Mouse (Mus musculus): ENCODE measurements at regions not wholly inside any gene's neighbourhood (a gene's known extent, or its start where the extent isn't known, plus 50 kb on each side); places are given as distances from the start of the nearest gene placed in this dataset.

DNA sequence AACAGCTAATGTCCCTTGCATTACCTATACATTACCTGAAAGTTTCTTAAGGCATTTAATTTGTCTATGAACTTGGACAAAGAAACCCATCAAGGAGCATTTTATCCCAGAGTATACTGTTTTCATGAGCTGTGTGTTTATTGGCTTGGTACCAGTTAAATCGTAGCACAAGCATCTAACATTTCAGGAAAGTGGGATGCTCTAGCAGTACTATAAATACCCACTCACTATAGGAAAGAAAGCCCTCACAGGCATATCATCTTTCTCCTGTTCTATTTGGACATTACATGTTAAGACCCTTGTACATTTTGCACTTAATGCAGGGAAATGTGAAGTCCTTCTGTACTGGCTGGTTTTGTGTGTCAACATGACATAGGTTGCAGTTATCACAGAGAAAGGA is 163.9 kb downstream of the Ptprc start:
- intact Hi-C loops (cut with DNase I), result no loop called here
- DNase-seq (ENCODE audit: low spot score), result no peak

DNA sequence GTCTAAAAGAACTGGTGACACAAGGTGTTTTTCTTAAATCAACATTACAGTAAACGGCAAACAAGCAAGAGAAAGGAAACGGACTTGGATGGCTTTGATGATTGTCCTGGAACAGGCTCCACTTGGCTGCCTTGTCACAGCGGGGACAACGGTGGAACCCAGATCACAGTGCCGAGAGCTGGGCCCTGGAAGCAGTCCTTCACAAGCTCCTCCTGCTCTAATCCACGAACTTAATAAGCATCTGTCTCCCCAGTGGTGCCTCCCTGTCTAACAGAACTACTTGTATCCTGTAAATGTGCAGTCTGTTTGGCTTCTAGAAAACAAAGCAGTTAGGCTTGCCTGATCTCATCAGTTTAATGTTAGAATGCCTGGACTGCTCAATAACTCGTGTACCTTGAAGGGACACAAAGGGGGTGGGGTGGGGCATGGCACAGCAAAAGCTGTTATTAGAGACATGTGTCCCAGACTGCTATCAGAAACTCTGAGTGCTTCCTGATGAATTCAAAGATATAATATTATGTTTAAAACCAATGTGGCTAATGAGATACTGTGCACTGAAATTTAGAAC is 164.5 kb downstream of the Ptprc start:
- no peak for DNase-seq (ENCODE audit: low spot score)
- intact Hi-C loops (cut with DNase I), result no loop called here

DNA sequence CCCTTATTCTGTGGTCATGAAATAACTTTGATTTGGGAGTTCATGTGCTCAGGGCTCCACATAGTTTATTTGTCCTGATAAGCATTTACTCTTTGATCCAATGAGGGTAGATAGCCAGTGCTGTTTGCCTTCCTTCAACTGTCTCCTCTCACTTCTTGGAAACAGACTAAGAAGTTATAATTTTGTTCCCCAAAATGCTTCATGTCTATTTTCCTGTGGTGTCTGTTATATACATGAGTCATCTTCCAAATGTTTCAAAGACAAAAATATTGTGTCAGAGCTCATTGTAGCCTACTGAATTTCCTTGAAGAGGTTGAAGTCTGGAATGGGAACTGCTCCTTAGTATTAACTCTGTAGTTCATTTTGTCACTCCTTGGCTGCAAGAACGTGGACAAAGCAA is 168.7 kb downstream of the Ptprc start:
- DNase-seq (ENCODE audit: low spot score), result no peak

DNA sequence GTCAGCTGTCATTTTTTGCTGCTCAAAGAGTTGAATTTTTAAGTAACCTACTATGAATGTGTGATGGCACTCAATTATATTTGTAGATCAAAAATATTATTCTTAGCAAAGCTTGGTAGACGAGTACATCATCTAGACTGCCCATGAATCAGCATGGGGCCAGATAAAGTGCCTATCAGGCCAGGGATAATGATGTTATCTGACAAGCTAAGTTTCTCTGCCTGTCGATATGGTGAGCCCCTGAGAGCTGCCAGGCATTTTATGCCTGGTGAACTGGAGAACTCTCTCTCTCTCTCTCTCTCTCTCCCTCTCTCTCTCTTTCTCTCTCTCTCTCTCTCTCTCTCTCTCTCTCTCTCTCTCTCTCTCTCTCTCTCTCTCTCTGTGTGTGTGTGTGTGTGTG is 171.2 kb downstream of the Ptprc start:
- intact Hi-C loops (cut with DNase I), result no loop called here
- DNase-seq (ENCODE audit: low spot score), result no peak

More for the DNA sequence above, 168.7 kb downstream of the Ptprc start:
- intact Hi-C loops (cut with DNase I), result no loop called here

DNA sequence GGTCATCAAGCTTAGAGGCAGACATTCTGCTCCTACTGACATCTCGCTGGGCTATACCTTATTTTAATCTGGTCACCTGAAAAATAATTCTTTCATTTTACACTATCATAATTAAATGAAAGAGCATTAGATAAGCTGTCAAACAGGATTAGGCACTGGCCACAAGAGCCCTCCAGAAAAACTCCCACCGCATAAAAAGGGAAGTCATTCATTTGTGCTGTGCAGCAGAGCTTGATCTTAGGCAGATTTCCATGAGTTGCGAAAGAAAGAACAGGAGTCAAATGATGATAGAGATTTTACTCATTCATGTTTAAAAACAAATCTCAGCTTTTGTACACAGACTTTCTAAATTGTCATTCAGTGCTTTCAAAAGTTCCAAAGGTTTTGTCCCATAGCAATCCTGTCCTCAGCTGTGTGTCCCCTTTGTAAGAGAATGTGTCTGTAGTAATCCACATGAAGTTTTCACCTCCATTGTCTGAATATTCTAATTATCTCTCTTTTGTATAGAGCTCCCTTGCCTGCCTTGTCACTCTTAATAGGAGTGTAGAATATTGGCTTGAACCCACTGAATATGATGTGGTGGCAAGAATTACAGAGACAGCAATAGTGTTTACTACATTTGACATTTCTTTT is 176.1 kb downstream of the Ptprc start:
- DNase-seq (ENCODE audit: low spot score), result no peak
- intact Hi-C loops (cut with DNase I), result no loop called here

DNA sequence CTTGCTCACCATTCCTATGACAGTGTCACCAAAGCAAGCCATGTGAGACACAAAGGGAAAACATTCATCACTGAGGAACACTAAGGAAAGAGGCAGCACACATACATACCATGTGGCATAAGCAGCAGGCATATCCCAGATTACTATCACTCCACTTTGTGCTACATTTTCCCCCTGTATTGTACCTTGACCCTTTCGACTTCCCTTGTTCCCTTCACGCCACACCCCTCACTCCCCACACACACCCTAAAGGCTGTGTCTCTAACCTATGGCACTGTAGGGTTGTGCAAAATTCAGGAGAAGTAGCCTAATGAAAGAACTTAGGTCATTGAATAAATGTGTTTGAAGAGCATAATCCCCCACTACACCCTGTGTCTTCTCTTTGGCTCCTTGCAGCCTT is 179.5 kb downstream of the Ptprc start:
- DNase-seq (ENCODE audit: low spot score), result no peak
- intact Hi-C loops (cut with DNase I), result no loop called here

DNA sequence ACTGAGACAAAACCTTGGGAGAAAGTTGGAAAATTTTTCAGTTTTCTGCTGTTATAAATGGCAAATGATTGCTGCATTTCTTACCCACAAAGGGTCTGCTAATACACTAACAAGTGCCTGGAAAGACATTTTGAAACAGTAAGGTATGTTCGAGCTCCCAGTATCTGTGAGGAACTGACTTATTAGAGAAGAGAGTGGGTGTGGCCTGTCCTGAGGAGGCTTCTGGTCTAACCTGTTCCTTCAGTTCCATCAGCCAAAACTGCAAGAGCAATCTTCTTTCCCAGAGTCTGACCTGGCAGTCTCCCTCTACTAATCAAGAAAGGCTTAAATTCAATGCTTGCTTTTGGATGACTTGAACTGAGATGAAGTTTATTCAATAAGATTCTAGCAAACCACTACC is 183.6 kb downstream of the Ptprc start:
- intact Hi-C loops (cut with DNase I), result no loop called here
- no peak for DNase-seq (ENCODE audit: low spot score)

DNA sequence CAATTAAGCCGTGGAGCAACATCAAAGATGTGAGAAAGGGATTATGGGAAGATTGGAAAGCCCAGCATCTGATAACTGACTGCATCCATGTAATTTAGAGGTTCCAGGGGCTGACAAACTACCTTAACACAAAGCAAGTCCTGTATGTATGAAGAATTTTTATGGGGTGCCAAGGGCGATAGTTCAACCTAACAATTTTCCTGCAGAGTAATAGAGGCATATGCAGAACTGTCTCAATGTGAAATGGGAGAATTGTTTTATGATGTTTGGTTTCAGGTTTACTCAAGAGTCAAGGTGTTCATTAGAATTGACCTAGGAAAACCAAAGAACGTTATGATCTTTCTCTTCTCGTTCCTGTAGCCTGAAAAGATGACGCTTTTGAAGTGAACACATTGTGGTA is 184.1 kb downstream of the Ptprc start:
- no peak for DNase-seq (ENCODE audit: low spot score)
- intact Hi-C loops (cut with DNase I), result no loop called here

DNA sequence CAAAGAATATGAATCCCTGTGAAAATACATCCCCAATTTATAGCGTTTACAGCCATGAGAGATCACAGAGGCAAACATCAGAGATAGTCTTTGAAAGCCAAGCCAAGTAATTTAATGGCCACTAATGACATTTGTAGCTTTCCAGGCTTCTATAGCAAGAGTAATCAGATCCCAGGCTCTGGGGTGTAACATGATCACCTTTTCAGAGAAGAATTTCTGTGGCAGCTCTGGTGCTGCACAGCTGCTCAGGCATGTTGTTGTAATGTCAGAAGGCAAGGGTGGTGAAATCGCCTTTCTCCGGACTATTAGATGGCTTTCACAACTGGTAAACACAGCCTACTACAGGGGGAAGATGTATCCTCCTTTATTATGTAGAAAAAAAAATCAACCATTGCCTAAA is 202.1 kb downstream of the Ptprc start:
- intact Hi-C loops (cut with DNase I), result no loop called here
- no peak for DNase-seq (ENCODE audit: low spot score)

DNA sequence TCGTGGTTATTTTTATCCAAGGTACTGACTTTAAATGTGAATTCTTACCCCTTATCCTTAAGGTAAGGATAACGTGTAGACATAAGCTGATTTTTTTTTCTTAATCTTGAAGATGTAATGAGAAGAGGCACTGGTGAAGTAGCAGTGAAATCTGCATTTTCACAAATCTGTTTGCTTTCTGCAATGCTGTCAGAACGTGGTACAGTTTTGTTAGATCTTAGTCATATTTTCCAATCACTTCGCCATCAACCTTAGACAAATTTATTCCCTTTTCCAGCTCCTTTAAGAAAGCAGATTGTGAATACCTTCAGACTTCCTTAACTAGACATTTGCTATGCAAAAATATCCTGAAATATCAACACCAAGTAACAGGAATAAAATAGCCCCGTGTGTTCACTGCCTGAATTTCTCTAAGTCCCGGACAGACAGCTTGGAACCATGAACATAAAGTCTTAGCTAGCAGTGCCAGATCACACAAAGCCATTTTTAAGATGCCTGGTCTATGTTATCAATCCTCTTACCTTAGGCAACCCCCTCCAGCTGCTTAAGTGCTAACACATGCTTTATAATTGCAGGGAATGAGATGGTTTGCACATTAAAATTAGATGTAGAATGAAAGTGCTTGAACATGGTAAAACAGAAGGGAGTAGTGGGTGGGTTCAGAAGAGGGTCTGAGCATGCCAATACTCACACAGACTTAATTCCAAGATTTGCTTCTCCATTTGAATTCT is 202.7 kb downstream of the Ptprc start:
- no peak for DNase-seq (ENCODE audit: low spot score)
- intact Hi-C loops (cut with DNase I), result no loop called here

DNA sequence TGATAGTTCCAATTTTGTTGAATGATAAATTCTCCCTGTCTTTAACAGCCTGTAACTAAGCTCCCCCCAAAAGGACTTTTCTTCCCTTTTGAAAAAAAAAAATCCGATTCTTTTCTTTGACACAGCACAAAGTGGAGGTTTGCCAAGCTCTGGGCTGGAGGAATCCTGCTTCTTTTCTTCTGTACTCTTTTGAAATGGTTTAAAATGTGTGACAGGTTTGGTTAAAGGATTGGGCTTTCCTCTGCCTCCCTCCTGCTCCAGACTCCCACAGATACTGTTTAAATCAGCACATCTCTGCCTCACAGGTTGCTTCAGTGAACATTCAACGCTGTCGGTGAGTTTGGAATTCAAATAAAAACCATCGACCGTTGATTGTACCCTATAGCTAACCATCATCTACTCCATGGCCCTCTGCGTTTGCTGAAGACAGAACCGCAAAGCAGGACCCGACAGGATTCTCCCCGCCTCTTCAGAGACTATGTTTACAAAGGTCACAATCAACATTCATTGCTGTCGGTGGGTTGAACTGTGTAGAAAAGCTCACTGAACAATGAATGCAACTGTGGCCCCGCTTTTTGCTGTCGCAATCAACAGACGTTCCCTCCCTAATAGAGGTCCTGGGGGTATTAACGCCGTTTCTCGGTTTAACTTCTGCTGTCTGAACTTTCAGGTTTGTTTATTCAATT is 209.2 kb downstream of the Ptprc start:
- intact Hi-C loops (cut with DNase I), result no loop called here
- no peak for DNase-seq (ENCODE audit: low spot score)

DNA sequence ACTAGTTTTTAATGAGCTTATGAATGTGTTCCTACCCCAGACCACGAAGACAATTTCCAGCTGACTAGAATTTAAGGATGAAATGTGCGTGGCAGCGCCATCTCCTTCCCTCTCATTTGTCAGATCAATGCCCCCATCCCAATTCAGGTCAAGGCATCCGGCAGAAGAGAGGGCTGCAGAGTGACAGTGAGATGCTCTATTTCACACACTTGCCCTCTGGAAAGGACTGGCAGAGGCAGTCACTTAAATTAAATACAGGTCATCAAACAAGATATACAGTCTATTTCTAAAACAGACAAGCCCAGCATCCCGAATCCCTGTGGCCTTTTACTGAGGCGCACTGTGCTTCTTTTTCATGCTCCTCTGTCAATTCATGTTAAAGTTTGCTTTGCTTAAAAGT is 211.9 kb downstream of the Ptprc start:
- intact Hi-C loops (cut with DNase I), result no loop called here
- no peak for DNase-seq (ENCODE audit: low spot score)

DNA sequence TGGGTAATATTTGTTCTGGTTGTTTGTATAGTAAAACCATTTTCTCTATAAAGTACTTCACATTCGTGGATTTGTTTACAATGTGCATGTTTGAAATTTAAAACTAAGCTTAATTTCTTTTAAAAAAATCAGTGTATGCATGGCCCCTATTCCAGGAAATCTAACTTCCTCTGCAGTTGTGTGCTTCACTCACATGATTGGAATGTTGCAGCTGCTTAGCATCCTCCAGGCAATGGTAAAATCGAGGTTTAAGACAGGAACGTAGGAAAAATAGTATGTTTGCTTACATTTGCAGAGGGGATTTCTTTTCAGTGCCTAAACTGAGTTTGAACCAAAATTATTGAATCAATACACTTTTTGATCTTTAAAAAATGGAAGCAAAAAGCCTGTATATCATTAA is 217.5 kb downstream of the Ptprc start:
- DNase-seq (ENCODE audit: low spot score), result no peak
- intact Hi-C loops (cut with DNase I), result no loop called here

DNA sequence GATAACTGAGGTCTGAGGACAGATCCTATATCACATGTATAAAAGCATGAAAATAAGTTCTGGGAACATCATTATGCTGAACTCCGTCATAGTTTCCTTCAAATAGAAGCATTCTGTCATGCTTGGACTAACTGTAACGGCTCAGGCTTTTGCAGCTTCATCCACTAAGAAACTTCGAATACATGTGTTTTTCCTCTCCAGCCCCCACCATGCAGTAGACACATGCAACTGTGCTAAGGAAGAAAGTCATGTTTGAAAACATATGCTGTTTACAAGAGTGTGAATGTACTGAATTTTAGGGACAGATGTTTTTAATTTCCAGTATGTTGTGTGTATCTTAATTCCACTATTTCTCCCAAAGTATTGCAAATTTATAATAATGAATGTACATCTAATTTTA is 219.5 kb downstream of the Ptprc start:
- intact Hi-C loops (cut with DNase I), result no loop called here
- no peak for DNase-seq (ENCODE audit: low spot score)

DNA sequence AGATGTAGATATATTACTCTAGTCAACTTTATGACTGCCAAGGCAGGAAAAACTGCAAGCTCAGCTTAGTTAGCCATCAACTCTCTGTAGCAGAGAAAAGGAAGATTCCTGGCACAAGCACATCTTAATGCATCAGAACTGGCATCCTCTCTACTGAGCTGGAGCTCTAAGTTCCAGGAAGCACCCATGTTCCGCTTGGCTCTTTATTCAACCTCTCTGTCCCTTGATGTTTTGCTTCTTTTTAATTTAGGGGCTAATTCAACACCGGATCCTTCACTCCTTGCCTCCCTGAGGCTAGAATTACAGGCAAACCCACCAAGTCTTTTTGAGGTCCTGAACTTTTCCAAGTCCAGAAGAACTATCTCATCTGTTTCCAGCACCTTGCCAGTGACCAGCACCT is 220.4 kb downstream of the Ptprc start:
- no peak for DNase-seq (ENCODE audit: low spot score)
- intact Hi-C loops (cut with DNase I), result no loop called here

DNA sequence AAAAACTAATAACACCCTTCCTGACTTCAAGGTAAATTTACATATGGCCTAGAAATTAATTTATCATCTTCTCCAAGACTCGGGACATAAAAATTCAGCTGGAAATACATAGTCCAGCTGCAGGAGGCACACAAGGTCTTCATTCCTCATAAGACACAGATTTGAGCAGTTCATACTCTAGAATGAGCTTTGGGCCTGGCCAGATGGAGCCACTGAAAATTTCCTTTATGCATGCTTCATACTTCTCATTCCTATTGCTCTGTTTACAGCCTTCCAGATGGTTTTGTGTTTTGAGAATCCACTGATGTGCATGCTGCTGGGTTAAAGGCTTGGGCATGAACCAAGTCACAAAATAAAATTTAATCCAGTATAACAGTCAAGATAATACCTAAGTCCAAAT is 222.1 kb downstream of the Ptprc start:
- no peak for DNase-seq (ENCODE audit: low spot score)
- intact Hi-C loops (cut with DNase I), result no loop called here

DNA sequence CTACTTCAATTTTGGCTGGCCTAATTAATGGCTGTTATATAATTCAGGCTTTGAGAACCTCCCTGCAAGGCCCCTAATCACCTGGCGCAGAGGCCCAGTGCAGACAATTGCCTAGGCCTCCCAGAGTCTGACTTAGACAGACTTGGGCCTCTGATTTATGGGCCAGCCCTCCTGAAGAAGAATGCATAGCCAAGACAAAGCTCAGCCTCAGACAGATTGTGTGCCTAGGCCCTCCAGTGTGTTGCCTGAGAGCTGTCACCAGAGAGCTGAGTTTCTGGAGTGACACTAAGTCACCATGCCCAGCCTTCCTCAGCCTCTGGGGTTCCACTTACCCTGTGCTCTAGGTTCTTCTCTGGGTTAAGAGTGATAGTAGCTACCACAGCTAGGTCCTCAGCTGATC is 222.7 kb downstream of the Ptprc start:
- DNase-seq (ENCODE audit: low spot score), result no peak
- intact Hi-C loops (cut with DNase I), result no loop called here

DNA sequence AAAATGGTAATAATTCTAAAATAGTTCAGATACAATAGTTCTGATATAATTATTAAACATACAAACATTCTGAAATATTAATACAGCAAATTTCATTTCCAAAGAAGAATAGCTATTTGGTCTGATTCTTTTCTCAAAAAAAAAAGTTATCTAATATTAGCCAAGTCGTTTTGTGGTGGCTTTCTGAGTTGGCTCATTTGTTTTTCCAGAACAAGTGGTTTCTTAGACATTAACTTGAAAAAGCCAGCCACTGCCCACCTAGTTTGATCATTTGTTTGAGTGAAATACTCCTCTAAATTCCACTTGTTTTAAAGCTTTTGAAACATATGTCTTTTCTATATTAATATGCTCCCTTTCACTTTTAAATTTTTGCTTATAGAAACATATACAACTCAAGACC is 227.6 kb downstream of the Ptprc start:
- no peak for DNase-seq (ENCODE audit: low spot score)
- intact Hi-C loops (cut with DNase I), result loop anchor here (10.0 kb wide), 1 partner anchor 97 kb away; no protein-coding TSS in a partner anchor

DNA sequence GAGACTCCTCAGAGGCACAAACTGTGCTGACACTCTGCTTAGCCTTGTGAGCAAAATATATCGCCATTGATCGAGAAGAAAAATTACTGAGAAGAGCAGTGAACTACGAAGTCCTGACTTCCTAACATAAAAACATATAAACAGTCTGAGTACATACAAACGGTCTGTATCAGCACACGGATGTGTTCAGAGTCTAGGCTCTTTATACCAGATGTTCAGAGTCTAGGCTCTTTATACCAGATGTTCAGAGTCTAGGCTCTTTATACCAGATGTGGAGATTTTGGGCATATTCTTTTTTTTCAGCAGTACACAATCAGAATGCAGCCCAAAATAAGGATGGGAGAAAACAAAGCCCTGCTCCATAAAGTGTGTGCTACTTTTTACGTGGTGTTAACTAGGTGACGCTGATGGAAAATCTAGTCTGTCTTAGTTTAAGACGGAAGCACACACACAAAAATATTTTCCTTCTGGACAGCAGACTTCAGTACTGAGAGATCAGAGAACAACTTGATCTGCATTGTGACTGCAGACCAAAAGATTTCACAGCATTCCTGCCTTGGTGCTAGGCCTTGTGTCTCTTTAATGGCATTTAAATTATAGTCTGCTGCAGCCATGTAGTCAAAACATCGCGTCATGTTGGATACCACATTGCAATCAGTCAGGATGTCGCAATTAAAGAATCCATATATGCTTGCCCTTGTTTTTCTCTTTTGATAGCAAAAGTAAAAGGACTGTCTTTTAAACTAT is 233.6 kb downstream of the Ptprc start:
- intact Hi-C loops (cut with DNase I), result loop anchor here (10.0 kb wide), 1 partner anchor 103 kb away; no protein-coding TSS in a partner anchor
- no peak for DNase-seq (ENCODE audit: low spot score)

DNA sequence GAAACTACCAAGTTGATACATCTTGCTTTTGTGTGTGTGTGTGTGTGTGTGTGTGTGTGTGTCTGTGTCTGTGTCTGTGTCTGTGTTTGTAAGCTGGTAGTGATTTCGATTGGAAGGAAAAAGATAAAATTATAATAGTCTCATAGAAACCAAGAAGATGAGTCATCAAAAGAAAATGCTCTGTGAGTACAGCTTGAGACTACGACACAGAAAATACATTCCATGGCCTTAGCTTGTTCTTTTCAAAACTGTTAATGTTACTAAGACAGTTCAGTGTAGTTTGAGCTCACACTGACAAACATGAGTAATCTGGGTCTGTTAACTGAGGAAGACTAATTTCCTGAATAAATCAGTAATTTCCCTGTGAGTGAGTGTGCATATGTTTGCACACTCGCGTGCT is 239.8 kb downstream of the Ptprc start:
- intact Hi-C loops (cut with DNase I), result no loop called here

More for the DNA sequence above, 239.8 kb downstream of the Ptprc start:
- no peak for DNase-seq (ENCODE audit: low spot score)

All from heart, postnatal 25 days (tissue).